Mouse (Mus musculus): ENCODE data around the gene St6galnac3.

- TF ChIP-seq CTCF (IDR thresholded peaks at IDR 0.05; ENCODE audit: borderline replicate concordance, insufficient read depth, low read length), result no peak
- TF ChIP-seq POLR2A (IDR thresholded peaks at IDR 0.05; ENCODE audit: low read depth, low read length), result no peak
Measured at GRCm38 (mm10) chr3:153692206-153692813, 32.7 kb downstream of the St6galnac3 start.

Data from embryonic fibroblast, embryonic 13.5 days (primary cell).